Mouse (Mus musculus): ENCODE measurements around the gene Fam131a. TPM values are rescaled to one million over a fixed set of nuclear protein-coding genes. Genes with fewer than 3 reads are reported as not detected.
A peak's percentile ranks its signal among the peaks of the same experiment; 100 is the strongest.

The Fam131a gene
- total RNA-seq, 4 experiments from 2014 or later, result 271 to 291 (median 283) TPM

- no peak for DNase-seq (ENCODE audit: low spot score in 2 of 2)
These were observed 46.8 kb downstream of the Fam131a start for GRCm38 (mm10) chr16:20739845-20740244.

- DNase-seq (ENCODE audit: low spot score in 2 of 2), result peak in 1 of 2 experiments; percentile 87
These were observed 53.6 kb downstream of the Fam131a start for GRCm38 (mm10) chr16:20746641-20747040.

GRCm38 (mm10) chr16:20750518-20750917, 57.5 kb downstream of the Fam131a start:
- no peak for DNase-seq (ENCODE audit: low spot score in 2 of 2)

Other genes with a start within 250 kb of the Fam131a start
- gene Eif2b5, start 194.4 kb upstream of the Fam131a start, total RNA-seq (2022), result 10 to 100 TPM; 57.3 to 62.6 (median 59.3) TPM
- gene Dvl3, start 176.3 kb upstream of the Fam131a start, total RNA-seq (2022), result 10 to 100 TPM; 50.6 to 55.9 (median 54.9) TPM
- gene Ap2m1, start 157.8 kb upstream of the Fam131a start, total RNA-seq (2022), result 100 to 1,000 TPM; 794 to 854 (median 817) TPM
- 100 to 1,000 TPM; 102 to 130 (median 119) TPM for gene Abcf3, start 144.7 kb upstream of the Fam131a start, total RNA-seq (2022)
- gene Vwa5b2, start 103.8 kb upstream of the Fam131a start, total RNA-seq (2022), result 10 to 100 TPM; 51.3 to 65.5 (median 57.9) TPM
- 1 to 10 TPM; 1.1 to 2.3 (median 1.7) TPM for gene Eef1akmt4, start 81.6 kb upstream of the Fam131a start, total RNA-seq (2022)
- gene Gm49333, start 81.6 kb upstream of the Fam131a start, total RNA-seq (2022), result under 1 TPM in 2 of 4 experiments, not detected in 2; 0.42 to 0.73 TPM
- gene Alg3, start 81.5 kb upstream of the Fam131a start, total RNA-seq (2022), result 10 to 100 TPM in 3 of 4 experiments, 1 to 10 TPM in 1; 8.1 to 15.5 (median 12.3) TPM
- 100 to 1,000 TPM; 145 to 169 (median 150) TPM for gene Camk2n2, start 72.0 kb upstream of the Fam131a start, total RNA-seq (2022)
- gene Ece2, start 63.4 kb upstream of the Fam131a start, total RNA-seq (2022), result 10 to 100 TPM; 28.2 to 33.5 (median 30.5) TPM
- 100 to 1,000 TPM; 222 to 245 (median 230) TPM for gene Psmd2, start 41.6 kb upstream of the Fam131a start, total RNA-seq (2022)
- 100 to 1,000 TPM; 253 to 267 (median 263) TPM for gene Eif4g1, start 24.9 kb upstream of the Fam131a start, total RNA-seq (2022)
- gene Polr2h, start 24.4 kb downstream of the Fam131a start, total RNA-seq (2022), result 10 to 100 TPM; 19.6 to 26.6 (median 21.2) TPM
- gene Clcn2, start 24.5 kb downstream of the Fam131a start, total RNA-seq (2022), result 10 to 100 TPM; 63.2 to 75.5 (median 71.9) TPM
- 10 to 100 TPM; 26.7 to 42.0 (median 32.0) TPM for gene Chrd, start 39.9 kb downstream of the Fam131a start, total RNA-seq (2022)
- 1 to 10 TPM; 5.2 to 7.2 (median 5.8) TPM for gene Thpo, start 41.3 kb downstream of the Fam131a start, total RNA-seq (2022)

All from left cerebral cortex, adult 8-10 months (tissue).